Mouse (Mus musculus): ENCODE data around the gene Abcb9.

- TF ChIP-seq CTCF (IDR thresholded peaks at IDR 0.05; ENCODE audit: low read depth) = 0 out of 2 replicates have a peak, but pooled peaks have one; percentile 19
- no peak for TF ChIP-seq EP300 (IDR thresholded peaks at IDR 0.05; ENCODE audit: low read depth)
Measured at GRCm38 (mm10) chr5:124012885-124013284, 82.7 kb downstream of the Abcb9 start.
